Mouse (Mus musculus): ENCODE data around the gene Dvl1.

Gene Dvl1

DNA sequence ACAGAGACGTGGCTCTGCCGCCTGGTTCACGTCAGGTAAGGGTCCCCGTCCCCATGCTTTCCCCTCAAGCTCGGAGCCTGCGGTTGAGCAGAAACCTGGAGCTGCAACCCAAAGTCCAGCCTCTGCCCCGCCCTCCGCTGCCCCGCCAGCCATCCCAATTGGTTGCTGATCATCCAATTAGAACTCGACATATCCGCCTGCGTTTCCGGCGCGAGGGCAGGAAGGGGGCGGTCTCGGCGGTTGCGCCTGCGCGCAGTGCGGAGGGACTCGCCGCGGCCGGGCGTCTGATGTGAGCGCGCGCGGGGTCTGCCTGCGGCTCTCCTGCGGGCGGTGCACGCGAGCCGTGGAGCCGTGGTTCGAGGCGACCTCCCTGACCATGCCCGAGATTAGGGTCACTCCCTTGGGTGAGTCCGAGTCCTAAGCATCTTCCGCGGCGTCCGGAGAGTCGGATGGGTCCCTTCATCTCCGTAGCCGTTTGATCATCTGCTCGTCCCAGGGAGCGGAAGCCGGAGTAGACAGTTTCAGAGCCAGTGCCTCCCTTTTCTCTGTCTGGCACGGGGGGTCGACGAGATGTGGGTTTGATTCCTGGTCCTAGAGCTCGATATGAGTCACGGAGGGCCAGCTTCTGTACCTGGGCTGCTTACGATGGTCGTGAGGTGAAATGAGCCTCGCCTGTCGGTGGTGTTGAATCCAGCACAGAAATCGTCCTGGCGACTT lies 22.3 kb downstream of the Dvl1 start, which contains the start of the genes Cptp and Ints11:
Cptp (minus strand) TSS at position 124 of the 717 bp plus-strand sequence.
Ints11 (plus strand) TSS at position 230 of the 717 bp plus-strand sequence.
- no peak for DNase-seq (ENCODE audit: extremely low read depth, low read depth, low spot score)

DNA sequence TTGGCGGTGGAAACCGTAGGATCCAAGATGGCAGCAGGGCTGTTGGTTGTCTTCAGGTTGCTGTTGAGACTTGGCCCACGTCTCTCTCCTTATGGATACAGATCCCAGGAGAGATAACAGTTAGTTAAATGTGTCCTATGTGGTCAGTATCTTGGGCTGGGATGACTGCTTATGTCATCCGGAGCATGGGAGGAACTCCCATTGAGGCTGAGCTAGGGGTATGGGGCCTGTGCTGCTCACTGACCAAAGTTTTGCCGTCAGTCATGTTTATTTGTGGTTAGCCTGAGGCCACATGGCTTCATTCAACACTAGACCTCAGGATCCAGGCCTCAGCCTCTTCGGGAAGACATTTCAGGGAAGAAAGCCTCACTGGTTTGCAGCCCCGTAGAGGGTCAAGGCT lies 24.2 kb downstream of the Dvl1 start:
- DNase-seq (ENCODE audit: extremely low read depth, low read depth, low spot score), result no peak

DNA sequence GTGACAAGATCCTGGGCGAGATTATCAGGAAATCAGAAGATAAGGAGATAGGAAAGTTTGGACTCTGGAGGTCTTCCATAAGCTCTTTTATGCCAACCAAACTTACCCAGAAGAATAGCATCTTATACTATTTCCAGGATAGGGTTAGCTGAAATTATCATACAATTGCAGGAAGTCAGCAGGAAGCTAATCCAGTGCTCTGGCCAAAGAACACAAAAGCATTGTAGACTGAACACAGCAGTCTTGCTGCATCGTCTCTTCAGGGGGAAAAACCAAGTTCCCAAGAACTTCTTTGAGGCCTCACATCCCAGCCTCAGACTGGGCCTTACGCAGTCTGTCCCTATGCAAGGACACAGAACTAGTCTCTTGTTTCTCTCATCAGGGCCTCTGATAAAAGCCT lies 36.4 kb downstream of the Dvl1 start:
- no peak for DNase-seq (ENCODE audit: extremely low read depth, low read depth, low spot score)

DNA sequence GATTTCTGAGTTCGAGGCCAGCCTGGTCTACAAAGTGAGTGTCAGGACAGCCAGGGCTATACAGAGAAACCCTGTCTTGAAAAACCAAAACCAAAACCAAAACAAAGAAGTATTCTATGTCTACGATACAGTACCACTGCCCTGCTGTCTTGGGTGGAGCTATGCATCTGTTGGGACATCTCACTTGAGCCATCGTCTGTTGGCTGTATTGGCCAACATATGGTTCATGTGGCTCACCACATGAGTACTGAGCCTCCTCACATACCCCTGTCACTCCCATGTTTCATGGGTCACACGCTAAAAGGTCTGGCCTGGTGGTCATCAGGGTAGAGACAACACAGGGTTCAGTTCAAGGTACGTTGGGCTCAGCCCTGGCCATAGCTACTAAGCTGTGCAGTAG lies 39.1 kb downstream of the Dvl1 start:
- no peak for DNase-seq (ENCODE audit: extremely low read depth, low read depth, low spot score)

DNA sequence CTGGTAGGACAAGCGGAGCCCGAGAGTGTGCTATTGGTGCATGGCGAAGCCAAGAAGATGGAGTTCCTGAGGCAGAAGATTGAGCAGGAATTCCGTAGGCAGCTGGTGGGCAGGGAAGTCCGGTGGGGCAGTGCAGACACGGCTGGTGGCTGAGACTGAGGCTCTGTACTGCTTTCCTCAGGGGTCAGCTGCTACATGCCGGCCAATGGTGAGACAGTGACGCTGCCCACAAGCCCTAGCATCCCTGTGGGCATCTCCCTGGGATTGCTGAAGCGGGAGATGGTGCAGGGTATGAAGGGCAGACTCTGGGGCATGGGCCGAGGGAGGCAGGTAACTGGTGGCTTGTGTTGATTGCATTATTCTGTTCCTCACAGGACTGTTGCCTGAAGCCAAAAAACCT lies 40.5 kb downstream of the Dvl1 start:
- no peak for DNase-seq (ENCODE audit: extremely low read depth, low read depth, low spot score)

DNA sequence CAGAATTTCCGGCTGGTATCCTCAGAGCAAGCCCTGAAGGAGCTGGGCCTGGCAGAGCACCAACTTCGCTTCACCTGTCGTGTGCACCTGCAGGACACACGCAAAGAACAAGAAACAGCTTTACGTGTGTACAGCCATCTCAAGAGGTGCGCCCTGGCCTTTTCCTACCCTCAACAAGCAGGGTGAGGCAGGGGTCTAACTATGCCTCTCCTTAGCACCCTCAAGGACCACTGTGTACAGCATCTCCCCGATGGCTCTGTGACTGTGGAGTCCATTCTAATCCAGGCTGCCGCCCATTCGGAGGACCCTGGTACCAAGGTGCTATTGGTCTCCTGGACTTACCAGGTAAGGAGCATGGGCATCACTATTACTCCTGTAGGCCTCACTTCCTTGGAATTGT lies 41.0 kb downstream of the Dvl1 start:
- no peak for DNase-seq (ENCODE audit: extremely low read depth, low read depth, low spot score)

DNA sequence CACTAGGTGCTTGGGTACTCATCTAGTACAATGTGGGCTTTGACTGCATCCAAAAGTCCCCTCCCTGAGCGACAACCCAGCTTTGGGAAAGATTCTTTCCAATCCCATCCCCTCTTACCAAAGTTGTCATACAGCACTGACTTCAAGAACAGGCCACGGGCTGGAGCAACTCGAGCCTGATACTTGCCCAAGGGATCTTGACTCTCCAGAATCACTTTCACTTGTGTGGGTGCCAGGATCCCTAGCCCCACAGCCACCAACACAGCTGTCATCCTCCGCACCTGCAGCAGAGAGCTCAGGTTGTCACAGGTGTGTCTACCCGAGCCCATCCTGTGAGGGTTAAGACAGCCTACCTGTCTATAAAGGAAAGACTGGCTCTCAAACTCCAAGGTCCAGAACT lies 42.1 kb downstream of the Dvl1 start:
- DNase-seq (ENCODE audit: extremely low read depth, low read depth, low spot score), result no peak

DNA sequence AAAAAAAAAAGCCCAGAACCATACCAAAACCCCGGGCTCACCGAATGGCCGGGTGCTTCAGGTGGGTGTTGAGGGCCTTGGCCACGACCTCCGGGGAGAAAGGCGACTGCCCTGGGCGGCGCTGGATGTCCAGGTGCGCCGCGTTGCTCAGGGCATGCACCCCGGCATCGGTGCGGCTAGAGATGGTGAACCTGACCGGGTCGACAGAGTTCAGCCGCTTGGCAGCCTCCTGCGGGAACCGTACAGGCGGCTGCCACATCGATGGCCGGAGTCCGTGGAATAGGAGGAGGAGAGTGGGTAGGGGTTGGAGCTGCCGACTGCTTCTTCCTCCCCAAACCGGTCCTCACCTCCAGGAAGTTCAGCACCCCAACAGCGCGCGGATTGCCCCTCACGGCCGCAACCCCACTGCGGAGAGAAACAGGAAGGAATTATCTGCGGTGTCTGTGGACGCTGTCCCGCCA lies 43.8 kb downstream of the Dvl1 start:
- no peak for DNase-seq (ENCODE audit: extremely low read depth, low read depth, low spot score)

DNA sequence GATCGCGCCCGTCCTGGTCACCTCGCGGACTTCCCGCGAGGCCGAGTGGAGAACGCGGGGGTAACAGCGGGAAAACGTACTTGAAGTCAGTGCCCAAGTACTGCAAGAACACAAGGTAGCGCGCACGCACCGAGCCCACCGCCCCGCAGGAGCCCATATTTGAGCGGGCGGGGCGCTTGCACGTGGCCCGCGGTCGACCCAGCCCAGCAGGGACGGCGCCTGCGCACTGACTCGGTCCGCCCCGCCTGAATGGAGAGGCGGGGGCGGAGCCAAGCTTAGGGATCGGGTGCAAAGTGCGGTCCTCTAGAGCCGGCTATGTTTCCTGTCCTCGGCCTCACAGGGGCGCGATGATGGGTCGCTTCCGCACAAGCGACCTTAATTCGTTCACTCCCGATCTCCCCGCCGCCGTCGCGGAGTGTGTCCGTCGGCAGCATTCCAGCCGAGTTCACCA lies 44.4 kb downstream of the Dvl1 start, which contains the start of the genes Pusl1 and Acap3:
Pusl1 (minus strand) TSS at position 231 of the 451 bp plus-strand sequence.
Acap3 (plus strand) TSS at position 272 of the 451 bp plus-strand sequence.
- no peak for DNase-seq (ENCODE audit: extremely low read depth, low read depth, low spot score)

DNA sequence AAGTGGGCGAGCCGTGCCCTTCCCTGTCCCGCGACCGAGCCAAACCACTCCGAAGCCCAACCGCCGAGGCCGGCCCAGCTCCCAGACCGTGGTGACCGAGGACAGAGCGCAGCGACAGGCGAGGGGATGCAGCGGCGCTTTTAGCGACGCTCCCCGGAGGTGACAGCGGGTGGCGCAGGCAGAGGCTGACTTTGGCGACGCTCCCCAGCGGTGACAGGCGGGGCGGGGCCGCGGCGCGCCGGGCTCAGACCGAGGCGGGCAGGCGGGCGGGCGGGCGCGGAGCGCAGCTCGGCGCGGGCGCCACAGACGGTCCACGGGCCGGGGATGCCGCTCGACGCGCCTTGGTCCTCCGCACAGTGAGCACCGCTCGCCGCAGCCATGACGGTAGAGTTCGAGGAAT lies 44.8 kb downstream of the Dvl1 start:
- no peak for DNase-seq (ENCODE audit: extremely low read depth, low read depth, low spot score)

DNA sequence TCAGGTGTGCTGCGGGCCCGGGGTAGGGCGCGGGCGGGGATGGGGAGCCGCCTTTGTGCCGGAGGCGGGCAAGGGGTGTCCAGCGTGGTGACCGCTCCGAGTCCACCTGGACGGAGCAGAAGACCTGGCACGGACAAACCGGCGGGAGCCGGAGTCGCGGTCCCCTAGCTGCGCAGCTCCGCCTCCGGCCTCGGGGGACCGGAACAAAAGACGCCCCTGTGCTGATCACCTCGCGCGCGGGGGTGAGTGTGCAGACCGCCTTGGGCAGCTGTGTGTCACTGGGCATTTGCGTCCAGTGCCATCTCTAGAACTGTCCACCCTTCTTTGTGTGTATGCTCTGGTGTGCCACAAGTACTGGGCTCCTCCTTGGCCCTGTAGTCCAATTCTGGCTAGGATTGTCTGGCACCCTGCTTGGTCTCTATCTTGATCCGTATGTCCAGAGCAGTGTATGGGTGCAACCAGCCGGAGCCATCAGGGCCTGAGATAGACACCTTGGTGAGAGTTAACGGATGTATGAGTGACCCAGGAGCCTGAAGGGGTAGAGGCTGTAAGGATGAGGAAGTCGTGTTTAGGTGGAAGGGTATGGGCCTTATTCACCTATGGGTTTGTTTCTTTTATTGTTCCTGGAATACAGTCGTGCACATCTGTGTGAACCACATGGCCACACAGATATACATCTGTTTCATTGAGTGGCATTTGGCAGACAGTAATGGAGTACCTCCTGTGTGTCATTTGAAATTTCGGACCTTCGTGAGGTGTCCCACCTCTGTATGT lies 45.4 kb downstream of the Dvl1 start:
- DNase-seq (ENCODE audit: extremely low read depth, low read depth, low spot score), result no peak

DNA sequence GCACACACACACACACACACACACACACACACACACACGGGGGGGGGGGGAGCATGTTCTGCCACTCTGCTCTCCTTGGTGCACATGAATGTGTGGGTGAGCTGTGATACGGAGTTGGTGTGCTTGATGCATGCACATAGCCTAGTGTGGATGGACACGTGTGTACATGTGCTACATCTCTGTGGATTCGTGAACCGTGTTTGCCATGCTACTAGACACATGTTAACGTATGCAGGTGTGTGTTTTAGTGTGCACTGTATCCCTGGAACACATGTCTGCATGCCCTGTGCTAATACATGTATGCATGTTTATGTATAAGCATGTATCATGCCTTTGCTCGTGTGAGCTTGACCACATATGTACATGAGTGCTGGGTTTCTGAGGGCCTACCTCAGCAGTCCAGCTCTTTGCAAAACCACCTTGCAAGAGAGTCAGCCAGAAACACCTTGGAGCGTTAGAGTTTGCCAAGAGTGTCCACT lies 46.0 kb downstream of the Dvl1 start:
- no peak for DNase-seq (ENCODE audit: extremely low read depth, low read depth, low spot score)

DNA sequence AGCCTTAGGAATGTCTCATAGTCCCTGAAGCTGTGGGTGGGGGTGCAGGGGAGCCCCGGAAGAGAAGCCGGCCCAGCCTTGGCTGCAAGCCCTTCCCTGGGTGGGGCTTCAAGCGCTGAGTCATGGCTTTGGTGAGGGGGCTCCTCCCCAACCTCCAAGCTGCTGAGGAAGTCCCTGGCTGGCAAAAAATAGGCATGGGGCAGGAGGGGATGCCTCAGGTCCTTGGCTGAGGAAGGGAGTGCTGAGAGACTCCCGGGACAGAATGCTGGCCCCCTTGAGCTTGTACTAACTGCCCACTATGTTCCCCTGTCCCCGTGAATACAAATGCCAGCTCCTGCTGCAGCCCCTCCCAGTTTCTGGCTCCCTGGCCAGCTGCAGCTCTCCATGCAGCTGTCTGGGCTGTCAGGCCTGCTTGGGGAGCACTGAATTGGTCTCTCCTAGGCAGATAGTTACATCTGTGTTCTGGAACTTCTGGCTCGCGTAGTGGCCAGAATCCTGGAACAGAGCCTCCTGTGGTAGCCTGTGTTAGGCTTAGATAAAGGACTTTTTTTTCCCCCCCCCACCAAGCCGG lies 47.2 kb downstream of the Dvl1 start:
- no peak for DNase-seq (ENCODE audit: extremely low read depth, low read depth, low spot score)

DNA sequence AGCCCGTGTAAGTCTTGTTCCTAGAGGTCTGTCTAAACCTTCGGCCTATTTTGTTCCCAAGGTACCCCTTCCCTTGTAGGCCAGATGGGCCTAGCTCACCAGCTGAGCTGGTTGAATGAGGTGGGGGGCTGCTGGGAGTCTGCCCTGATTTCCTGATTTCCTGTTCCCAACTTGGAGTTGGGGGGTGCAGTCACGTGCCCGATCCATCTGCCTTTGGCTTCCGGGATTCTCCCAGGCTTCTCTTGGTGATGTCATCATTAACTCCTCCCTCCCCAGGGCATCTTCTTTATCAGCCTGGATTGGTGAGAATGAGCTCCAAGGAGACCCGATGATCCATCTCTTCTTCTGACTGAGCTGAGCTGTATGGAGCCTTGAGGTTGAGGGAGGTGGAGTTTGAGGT lies 48.0 kb downstream of the Dvl1 start:
- no peak for DNase-seq (ENCODE audit: extremely low read depth, low read depth, low spot score)

DNA sequence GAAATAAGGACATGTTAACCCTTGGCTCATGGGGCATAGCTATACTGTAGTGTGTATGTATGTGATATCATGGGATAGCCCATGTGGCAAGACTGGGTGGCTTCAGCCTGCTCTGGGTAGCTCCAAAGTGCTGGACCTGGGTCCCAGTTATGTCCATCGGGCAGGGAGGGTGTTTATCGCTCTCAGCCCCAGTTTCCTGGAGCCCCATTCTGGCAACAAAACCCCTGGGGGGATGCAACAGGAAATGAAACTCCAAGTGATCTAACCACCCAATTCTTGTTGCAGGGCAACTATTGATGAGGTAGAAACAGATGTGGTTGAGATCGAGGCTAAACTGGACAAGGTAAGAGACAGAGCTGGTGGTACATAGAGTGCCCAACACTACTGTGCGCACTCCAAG lies 48.6 kb downstream of the Dvl1 start:
- DNase-seq (ENCODE audit: extremely low read depth, low read depth, low spot score), result no peak

DNA sequence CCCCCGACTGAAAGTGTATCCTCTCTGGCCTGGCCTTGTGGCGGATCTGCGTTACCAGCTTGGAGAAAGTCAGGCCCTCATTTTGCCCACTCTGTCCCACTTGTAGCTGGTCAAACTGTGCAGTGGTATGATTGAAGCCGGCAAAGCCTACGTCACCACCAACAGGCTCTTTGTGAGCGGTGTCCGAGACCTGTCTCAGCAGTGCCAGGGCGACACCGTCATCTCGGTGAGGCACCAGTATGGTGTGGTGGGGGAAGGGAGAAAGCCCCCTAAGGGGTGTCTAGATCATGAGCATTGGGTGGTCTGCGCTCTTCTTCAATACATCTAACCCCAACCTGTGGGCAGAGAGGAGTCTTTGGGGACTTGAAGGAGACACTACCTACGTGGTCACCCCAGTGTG lies 49.3 kb downstream of the Dvl1 start:
- DNase-seq (ENCODE audit: extremely low read depth, low read depth, low spot score), result no peak

DNA sequence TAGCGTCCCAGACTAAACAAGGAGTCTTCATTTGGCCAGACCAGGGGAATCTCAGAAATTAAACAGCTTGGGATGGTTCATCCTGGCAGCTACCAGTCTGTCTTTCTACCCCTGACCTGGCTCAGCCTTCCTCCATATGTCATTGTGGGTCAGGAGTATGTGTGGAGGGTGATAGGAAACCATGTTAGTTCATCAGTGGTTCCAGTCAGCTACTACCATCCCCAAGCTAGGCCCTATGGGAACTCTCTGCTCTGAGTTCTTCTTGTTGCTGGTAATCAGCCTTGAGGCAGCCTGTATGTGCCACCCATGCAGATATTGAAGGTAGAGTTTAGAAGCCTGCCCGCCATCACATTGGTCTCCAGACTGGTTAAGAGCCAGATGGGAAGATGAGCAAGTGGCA lies 51.1 kb downstream of the Dvl1 start:
- DNase-seq (ENCODE audit: extremely low read depth, low read depth, low spot score), result no peak

DNA sequence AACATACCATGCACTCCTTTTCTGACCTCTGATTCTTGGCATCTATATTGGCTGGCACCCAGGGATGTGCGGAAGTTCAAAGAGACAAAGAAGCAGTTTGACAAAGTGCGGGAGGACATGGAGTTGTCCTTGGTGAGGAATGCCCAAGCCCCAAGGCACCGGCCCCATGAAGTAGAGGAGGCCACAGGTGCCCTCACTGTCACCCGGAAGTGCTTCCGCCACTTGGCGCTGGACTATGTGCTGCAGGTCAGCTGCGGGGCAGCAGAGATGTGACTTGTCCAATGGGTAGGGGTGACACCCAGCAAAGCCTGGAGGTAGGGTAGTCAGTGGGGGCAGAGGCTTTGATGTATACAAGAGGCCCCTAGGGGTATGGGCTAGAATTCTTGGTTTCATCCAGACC lies 52.2 kb downstream of the Dvl1 start:
- no peak for DNase-seq (ENCODE audit: extremely low read depth, low read depth, low spot score)

DNA sequence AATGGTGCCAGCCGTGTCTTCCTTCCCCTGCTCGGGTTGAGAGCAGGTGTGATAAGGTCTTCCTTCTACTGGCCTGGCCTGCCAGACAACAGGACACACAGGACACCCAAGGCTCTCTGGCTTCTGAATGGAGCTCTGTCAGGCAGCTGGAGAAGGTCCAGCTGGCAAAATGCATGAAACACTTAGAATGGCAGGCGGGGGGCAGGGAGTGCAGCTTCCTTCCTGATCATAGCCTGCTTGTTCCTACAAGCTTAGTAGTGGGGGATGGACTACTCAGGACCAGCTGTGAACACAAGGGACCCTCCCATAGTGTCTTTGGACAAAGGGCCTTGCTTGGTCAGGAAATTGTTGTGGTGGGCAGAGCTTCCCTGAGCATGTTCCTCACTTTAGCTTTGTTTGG lies 54.0 kb downstream of the Dvl1 start:
- no peak for DNase-seq (ENCODE audit: extremely low read depth, low read depth, low spot score)

DNA sequence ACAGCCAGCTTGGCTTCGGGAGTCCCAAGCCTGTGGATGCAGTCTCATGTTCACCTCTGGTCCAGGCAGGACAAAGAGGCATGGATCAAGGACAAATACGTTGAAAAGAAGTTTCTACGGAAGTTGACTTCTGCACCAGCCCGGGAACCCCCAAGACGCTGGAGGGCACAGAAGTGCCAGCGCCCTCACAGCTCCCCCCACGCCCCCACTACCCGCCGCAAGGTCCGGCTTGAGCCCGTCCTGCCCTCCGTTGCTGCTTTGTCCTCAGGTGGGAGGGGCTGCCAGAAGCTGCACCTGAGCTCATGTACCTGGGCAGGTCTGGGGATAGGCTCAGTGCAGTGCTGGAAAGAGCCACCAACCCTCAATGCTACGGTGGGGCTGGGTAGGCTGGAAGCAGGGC lies 56.0 kb downstream of the Dvl1 start:
- no peak for DNase-seq (ENCODE audit: extremely low read depth, low read depth, low spot score)

DNA sequence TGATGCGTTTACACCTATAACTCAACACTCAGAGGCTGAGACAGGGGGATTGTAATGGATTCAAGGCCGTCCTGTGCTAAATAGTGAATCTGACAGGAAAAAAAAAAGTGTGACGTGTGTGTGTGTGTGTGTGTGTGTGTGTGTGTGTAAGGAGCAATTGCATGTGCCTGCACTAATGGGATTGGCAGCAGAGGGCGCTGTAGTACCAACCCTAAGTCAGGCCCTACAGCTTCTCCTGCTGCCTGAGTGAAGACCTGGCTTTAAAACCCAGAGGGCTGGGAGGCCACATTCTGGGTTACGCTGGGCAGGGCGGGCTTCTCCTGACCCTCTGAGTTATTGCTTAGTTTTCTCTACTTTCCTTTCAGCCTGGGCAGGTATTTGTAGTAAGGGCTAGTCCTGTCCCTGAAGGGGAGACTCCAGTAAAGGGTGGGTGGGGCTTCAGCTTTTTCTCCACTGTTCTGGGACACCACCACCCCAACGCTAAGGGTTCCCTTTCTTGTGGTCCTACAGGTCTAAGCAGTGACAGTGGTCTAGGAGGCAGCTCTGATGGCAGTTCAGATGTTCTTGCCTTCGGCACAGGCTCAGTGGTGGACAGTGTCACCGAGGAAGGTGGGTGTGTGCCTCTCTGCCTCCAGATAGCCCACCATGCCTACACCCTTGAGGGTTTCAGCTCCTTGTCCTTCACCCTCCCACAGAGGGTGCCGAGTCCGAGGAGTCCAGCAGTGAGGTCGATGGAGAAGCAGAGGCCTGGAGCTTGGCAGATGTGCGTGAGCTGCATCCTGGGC lies 57.3 kb downstream of the Dvl1 start:
- no peak for DNase-seq (ENCODE audit: extremely low read depth, low read depth, low spot score)
